Mouse (Mus musculus): ENCODE measurements around the gene Gm20388. TPM values are rescaled to one million over a fixed set of nuclear protein-coding genes. Genes with fewer than 3 reads are reported as not detected.

Gene Gm20388
- polyA plus RNA-seq, 1 experiment = 18.7 TPM

DNA sequence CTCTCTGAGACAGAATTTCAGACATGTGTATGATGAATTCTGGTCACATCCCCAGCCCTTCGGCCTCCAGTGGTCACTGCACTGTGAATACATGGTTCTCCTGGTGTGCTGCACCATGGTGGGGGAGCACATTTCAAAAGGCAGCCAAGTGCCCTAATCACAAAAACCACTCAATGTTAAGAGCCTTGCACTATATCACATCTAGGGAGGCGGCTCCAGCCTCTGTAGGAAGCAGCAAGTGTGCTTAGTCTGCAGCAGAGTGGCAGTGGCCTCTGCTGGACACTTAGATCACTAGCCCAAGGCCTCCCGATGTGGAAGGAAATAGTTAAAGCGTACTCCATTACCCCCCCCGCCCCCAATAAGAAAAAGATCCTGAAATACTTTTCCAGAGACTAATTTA is 2988.4 kb downstream of the Gm20388 start:
- Histone ChIP-seq H3K27me3 (ENCODE audit: control insufficient read depth, insufficient read depth, low read length) (no peaks in the 10 kb centered on the region), H3K4me1 (ENCODE audit: control insufficient read depth, insufficient read depth, low read length) (peaks cover 32% of the 10 kb centered on the region), H3K27ac (ENCODE audit: insufficient read depth, low read length) (no peak overlapping the region), H3K4me3 (replicated peaks; ENCODE audit: insufficient read depth, low read depth, low read length) (no peak overlapping the region)
- TF ChIP-seq POLR2A (IDR thresholded peaks at IDR 0.05; ENCODE audit: borderline replicate concordance, insufficient read depth, low read length) = no peak
- DNase-seq = no peak
- 52% methylated on average over 5 of the region's 5 CpGs for WGBS

DNA sequence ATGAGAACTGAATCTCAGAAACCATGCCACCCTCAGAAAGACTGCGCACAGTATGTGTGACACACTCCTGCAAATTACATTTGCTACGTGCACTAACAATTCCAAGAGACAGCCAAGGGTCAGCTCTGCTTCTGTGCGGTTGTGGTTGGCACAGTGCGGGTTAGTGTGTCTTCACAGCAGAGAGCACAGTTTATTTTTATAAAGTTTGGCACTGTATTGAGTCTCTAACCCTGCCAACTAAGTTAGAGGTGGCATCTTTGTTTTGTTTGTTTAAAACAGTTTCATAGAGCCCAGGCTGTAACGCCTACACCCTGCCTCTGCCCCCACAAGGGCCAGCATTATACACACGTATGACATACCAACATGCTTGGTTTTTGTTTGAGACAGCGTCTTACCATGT is 2990.8 kb downstream of the Gm20388 start:
- Histone ChIP-seq H3K4me3 (replicated peaks; ENCODE audit: insufficient read depth, low read depth, low read length) (no peak overlapping the region), H3K27ac (ENCODE audit: insufficient read depth, low read length) (peak overlapping the region; percentile 12), H3K4me1 (ENCODE audit: control insufficient read depth, insufficient read depth, low read length) (peaks cover 53% of the 10 kb centered on the region), H3K27me3 (ENCODE audit: control insufficient read depth, insufficient read depth, low read length) (no peaks in the 10 kb centered on the region)
- TF ChIP-seq POLR2A (IDR thresholded peaks at IDR 0.05; ENCODE audit: borderline replicate concordance, insufficient read depth, low read length) = no peak
- TF ChIP-seq CTCF (IDR thresholded peaks at IDR 0.05; ENCODE audit: borderline replicate concordance, insufficient read depth, low read depth, low read length) = no peak
- WGBS = 44% methylated on average over 7 of the region's 7 CpGs
- no peak for DNase-seq

DNA sequence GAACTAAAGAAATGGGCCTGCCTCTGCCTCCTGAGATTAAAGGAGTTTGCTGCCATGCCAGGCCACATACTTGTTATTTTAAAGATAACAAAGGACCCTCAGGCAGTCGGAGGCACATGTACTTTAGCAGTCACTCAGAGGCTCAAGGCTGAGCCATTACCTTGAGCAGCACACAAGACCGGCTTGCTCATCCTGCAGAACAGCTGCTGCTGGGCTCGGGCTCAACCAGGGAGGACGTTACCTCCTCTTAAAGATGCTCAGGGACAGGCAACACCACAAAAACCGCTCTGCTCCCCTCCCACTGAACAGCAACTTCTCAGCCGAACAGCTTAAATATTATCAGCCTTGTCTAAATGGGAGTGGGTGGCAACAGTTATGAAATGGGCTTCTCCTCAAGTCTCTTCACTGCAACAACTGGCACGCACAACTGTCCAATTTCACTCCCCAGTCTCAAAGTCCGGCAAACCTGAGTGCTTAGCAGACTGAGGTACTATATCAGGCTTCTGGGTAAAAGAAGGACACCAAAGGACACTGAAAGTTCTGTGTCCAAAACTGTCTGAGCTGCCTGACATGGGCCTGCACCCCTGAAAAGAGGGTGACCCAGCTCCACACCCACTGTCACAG is 2991.4 kb downstream of the Gm20388 start:
- no peak for TF ChIP-seq CTCF (IDR thresholded peaks at IDR 0.05; ENCODE audit: borderline replicate concordance, insufficient read depth, low read depth, low read length)
- no peak for TF ChIP-seq POLR2A (IDR thresholded peaks at IDR 0.05; ENCODE audit: borderline replicate concordance, insufficient read depth, low read length)
- Histone ChIP-seq H3K27me3 (ENCODE audit: control insufficient read depth, insufficient read depth, low read length) (no peaks in the 10 kb centered on the region), H3K27ac (ENCODE audit: insufficient read depth, low read length) (peak overlapping the region; percentile 12), H3K4me3 (replicated peaks; ENCODE audit: insufficient read depth, low read depth, low read length) (no peak overlapping the region), H3K4me1 (ENCODE audit: control insufficient read depth, insufficient read depth, low read length) (peaks cover 53% of the 10 kb centered on the region)
- WGBS = 51% methylated on average over 8 of the region's 8 CpGs
- DNase-seq = no peak

DNA sequence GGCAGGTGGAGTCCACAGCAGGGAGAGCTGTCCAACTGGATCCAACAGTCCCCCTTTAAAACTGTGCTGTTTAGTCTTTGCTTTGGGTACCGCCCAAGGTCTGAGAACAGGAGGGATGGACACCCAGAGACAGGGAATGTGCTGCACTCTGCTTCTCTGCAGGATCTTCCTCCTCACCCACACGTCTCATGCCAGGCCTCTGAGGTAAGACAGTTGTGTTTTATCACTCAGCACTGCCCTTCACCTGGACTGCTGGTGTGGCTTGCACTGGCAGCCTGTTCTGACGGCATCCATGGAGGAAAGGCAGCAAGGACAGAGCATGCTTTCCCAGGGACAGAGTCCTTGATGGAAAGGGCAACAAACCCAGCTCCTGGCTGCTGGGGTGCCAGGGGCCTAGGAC is 2991.9 kb downstream of the Gm20388 start:
- no peaks in the 10 kb centered on the region for H3K27me3 ChIP-seq (ENCODE audit: control insufficient read depth, insufficient read depth, low read length)
- H3K4me1 ChIP-seq (ENCODE audit: control insufficient read depth, insufficient read depth, low read length) = peaks cover 54% of the 10 kb centered on the region
- WGBS = 5% methylated on average over 3 of the region's 3 CpGs
- H3K4me3 ChIP-seq (replicated peaks; ENCODE audit: insufficient read depth, low read depth, low read length) = no peak overlapping the region
- H3K27ac ChIP-seq (ENCODE audit: insufficient read depth, low read length) = peak overlapping the region; percentile 12
- TF ChIP-seq CTCF (IDR thresholded peaks at IDR 0.05; ENCODE audit: borderline replicate concordance, insufficient read depth, low read depth, low read length) (no peak), POLR2A (IDR thresholded peaks at IDR 0.05; ENCODE audit: borderline replicate concordance, insufficient read depth, low read length) (no peak)
- peak; percentile 55 to 57 for DNase-seq

DNA sequence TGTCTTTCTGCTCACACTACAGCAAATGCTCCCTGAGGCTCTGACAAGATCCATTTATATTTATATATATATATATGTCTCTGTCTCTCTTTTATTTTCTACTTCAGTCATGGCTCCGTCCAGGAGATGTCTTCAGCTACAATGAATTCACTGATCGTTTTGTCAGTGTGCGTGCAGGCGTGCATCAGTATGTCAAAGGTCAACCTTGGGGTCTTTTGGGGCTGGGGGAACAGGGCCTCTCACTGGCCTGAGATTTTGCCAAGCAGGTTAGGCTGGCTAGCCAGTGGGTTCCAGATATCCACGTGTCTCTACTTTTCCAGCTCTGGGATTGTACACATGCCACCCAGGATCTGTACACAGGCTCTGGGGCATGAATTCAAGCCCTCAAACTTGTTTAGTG is 2992.4 kb downstream of the Gm20388 start:
- TF ChIP-seq CTCF (IDR thresholded peaks at IDR 0.05; ENCODE audit: borderline replicate concordance, insufficient read depth, low read depth, low read length) = no peak
- no peak for TF ChIP-seq POLR2A (IDR thresholded peaks at IDR 0.05; ENCODE audit: borderline replicate concordance, insufficient read depth, low read length)
- Histone ChIP-seq H3K4me1 (ENCODE audit: control insufficient read depth, insufficient read depth, low read length) (peaks cover 58% of the 10 kb centered on the region), H3K4me3 (replicated peaks; ENCODE audit: insufficient read depth, low read depth, low read length) (no peak overlapping the region), H3K27me3 (ENCODE audit: control insufficient read depth, insufficient read depth, low read length) (no peaks in the 10 kb centered on the region), H3K27ac (ENCODE audit: insufficient read depth, low read length) (peak overlapping the region; percentile 75; the same call in 1 of the 2 replicates)
- DNase-seq = no peak
- 55% methylated on average over 5 of the region's 5 CpGs for WGBS

DNA sequence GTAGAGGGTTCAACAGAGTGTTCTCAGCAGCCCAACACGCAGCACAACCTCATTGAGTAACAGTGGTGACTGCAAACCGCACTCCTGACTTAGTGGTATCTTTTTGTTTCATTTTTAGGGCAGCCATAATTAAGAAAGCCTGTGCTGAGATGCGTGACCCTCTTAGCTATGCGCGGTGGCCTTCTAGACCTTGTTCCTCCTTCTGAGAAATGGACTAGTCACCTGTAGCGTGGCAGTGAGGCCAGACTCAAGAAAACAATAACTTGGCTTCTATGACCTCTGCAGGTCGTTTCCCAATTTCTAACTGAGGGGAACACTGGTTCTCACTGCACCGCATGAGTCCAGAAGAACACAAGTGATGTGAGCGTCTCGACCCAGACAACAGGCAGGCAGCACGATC is 2993.9 kb downstream of the Gm20388 start:
- H3K4me3 ChIP-seq (replicated peaks; ENCODE audit: insufficient read depth, low read depth, low read length) = no peak overlapping the region
- TF ChIP-seq POLR2A (IDR thresholded peaks at IDR 0.05; ENCODE audit: borderline replicate concordance, insufficient read depth, low read length) (no peak), CTCF (IDR thresholded peaks at IDR 0.05; ENCODE audit: borderline replicate concordance, insufficient read depth, low read depth, low read length) (no peak)
- WGBS = 75% methylated on average over 11 of the region's 11 CpGs
- H3K27me3 ChIP-seq (ENCODE audit: control insufficient read depth, insufficient read depth, low read length) = no peaks in the 10 kb centered on the region
- H3K4me1 ChIP-seq (ENCODE audit: control insufficient read depth, insufficient read depth, low read length) = peaks cover 65% of the 10 kb centered on the region
- H3K27ac ChIP-seq (ENCODE audit: insufficient read depth, low read length) = peak overlapping the region; percentile 68
- DNase-seq = no peak

DNA sequence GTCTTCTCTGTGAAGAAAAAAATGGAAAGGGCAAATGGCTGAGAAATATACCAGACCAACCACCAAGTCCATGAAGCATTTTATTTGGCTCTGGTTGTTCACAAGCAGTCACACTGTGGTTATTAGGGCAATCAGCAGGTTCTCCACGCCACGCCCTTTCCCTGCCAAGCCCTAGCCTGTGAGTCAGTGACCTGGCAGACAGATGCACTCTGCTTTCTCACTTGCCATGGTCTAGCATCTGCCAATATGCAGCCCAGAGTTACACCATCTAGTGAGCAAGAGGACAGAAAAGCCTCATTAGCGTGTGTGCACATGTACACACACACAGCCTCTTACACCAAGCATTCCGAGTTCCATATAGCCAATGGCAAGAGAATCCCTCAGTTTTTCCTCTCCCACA is 2994.7 kb downstream of the Gm20388 start:
- no peaks in the 10 kb centered on the region for H3K27me3 ChIP-seq (ENCODE audit: control insufficient read depth, insufficient read depth, low read length)

DNA sequence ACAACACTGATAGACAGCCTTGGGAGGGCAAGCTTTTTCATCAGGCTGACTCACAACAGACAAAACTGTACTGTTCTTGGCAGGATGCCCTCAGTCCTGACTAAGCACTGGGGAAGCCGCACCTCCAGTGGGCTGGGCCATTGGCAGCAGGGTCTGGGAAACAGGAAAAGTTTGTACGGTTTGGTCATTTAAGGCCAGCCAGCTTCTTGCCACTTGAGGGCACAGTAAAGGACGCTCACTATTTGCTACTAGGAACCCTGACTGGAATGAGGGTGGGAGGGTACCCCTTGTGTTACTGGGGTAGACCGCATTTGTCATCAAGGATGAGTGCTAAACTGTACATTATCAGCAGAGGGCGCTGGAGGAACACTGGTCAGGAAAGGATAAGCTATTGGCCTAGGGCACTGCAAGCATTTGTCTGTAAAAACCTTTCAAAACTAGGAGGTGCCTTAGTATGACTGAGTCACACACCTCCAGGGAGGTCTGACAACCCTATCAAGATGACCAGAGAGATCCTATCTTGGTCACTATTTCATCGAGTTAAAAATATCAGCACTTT is 2995.9 kb downstream of the Gm20388 start:
- no peaks in the 10 kb centered on the region for H3K27me3 ChIP-seq (ENCODE audit: control insufficient read depth, insufficient read depth, low read length)
- TF ChIP-seq CTCF (IDR thresholded peaks at IDR 0.05; ENCODE audit: borderline replicate concordance, insufficient read depth, low read depth, low read length) = peak; percentile 86
- no peak for TF ChIP-seq POLR2A (IDR thresholded peaks at IDR 0.05; ENCODE audit: borderline replicate concordance, insufficient read depth, low read length)
- H3K4me3 ChIP-seq (replicated peaks; ENCODE audit: insufficient read depth, low read depth, low read length) = no peak overlapping the region
- WGBS = 8% methylated on average over 6 of the region's 6 CpGs
- peaks cover 60% of the 10 kb centered on the region for H3K4me1 ChIP-seq (ENCODE audit: control insufficient read depth, insufficient read depth, low read length)
- H3K27ac ChIP-seq (ENCODE audit: insufficient read depth, low read length) = peak overlapping the region; percentile 79
- peak; percentile 87 to 91 for DNase-seq

More for the DNA sequence above, 2994.7 kb downstream of the Gm20388 start:
- DNase-seq = peak; percentile 70 to 84
- TF ChIP-seq CTCF (IDR thresholded peaks at IDR 0.05; ENCODE audit: borderline replicate concordance, insufficient read depth, low read depth, low read length) (no peak), POLR2A (IDR thresholded peaks at IDR 0.05; ENCODE audit: borderline replicate concordance, insufficient read depth, low read length) (no peak)
- 16% methylated on average over 4 of the region's 4 CpGs for WGBS
- Histone ChIP-seq H3K27ac (ENCODE audit: insufficient read depth, low read length) (peak overlapping the region; percentile 80), H3K4me3 (replicated peaks; ENCODE audit: insufficient read depth, low read depth, low read length) (no peak overlapping the region), H3K4me1 (ENCODE audit: control insufficient read depth, insufficient read depth, low read length) (peaks cover 66% of the 10 kb centered on the region)
